Mouse (Mus musculus) heart, postnatal 36 days (tissue): ENCODE measurements around the gene Bmp5. TPM values are rescaled to one million over a fixed set of nuclear protein-coding genes. Genes with fewer than 3 reads are reported as not detected.

ENCODE experiments used
- DNase-seq, 2 experiments: peaks; one replicate each; pipeline ENCODE4 v3.0.0; 2021 to 2022
- intact Hi-C: fragments of 180-260 bp; cut with DNase I; formaldehyde crosslinking; loops from one replicate; pipeline ENCODE4 v1.15.1; 2025
- total RNA-seq, 2 experiments: library from RNA; stranded (reverse); gene quantifications; 2 replicates each; pipeline ENCODE4 v1.2.3; 2021

The Bmp5 gene
- total RNA-seq, 2 experiments from 2014 or later = 0.67 to 0.79 TPM

GRCm38 (mm10) chr9:75833189-75833732 is 58.1 kb downstream of the Bmp5 start:
- intact Hi-C loops = no loop called here
- DNase-seq = no peak

GRCm38 (mm10) chr9:75839450-75839849 is 64.3 kb downstream of the Bmp5 start:
- no peak for DNase-seq
- intact Hi-C loops = no loop called here

GRCm38 (mm10) chr9:75840841-75841240 is 65.7 kb downstream of the Bmp5 start:
- DNase-seq = no peak
- intact Hi-C loops = no loop called here

GRCm38 (mm10) chr9:75846010-75846409 is 70.8 kb downstream of the Bmp5 start:
- intact Hi-C loops = no loop called here
- no peak for DNase-seq

GRCm38 (mm10) chr9:75850670-75851228 is 75.6 kb downstream of the Bmp5 start:
- DNase-seq = no peak
- intact Hi-C loops = no loop called here

GRCm38 (mm10) chr9:75858161-75858560 is 83.0 kb downstream of the Bmp5 start:
- intact Hi-C loops = no loop called here
- DNase-seq = no peak

GRCm38 (mm10) chr9:75858939-75859338 is 83.8 kb downstream of the Bmp5 start:
- no peak for DNase-seq
- intact Hi-C loops = no loop called here

- intact Hi-C loops = no loop called here
- no peak for DNase-seq
These were observed 95.4 kb downstream of the Bmp5 start for GRCm38 (mm10) chr9:75870332-75871177.

- DNase-seq = no peak
- intact Hi-C loops = no loop called here
These were observed 101.2 kb downstream of the Bmp5 start for GRCm38 (mm10) chr9:75876333-75876732.

GRCm38 (mm10) chr9:75883481-75884190 is 108.5 kb downstream of the Bmp5 start:
- DNase-seq = no peak
- intact Hi-C loops = no loop called here

- no peak for DNase-seq
- intact Hi-C loops = no loop called here
These were observed 111.8 kb downstream of the Bmp5 start for GRCm38 (mm10) chr9:75886801-75887544.

GRCm38 (mm10) chr9:75896918-75897317 is 121.8 kb downstream of the Bmp5 start:
- DNase-seq = no peak
- intact Hi-C loops = no loop called here

- intact Hi-C loops = no loop called here
- no peak for DNase-seq
These were observed 122.9 kb downstream of the Bmp5 start for GRCm38 (mm10) chr9:75898022-75898421.

- DNase-seq = no peak
- intact Hi-C loops = no loop called here
These were observed 126.1 kb downstream of the Bmp5 start for GRCm38 (mm10) chr9:75901219-75901618.

- intact Hi-C loops = loop anchor here (5.0 kb wide), 1 partner anchor 92 kb away; no protein-coding TSS in a partner anchor
- no peak for DNase-seq
These were observed 130.3 kb downstream of the Bmp5 start for GRCm38 (mm10) chr9:75905497-75905896.

GRCm38 (mm10) chr9:75910112-75910799 is 135.1 kb downstream of the Bmp5 start:
- DNase-seq = peak; percentile 71 to 77
- intact Hi-C loops = loop anchor here (1.0 kb wide), 1 partner anchor 115 kb away; no protein-coding TSS in a partner anchor

GRCm38 (mm10) chr9:75911542-75911941 is 136.4 kb downstream of the Bmp5 start:
- intact Hi-C loops = no loop called here
- no peak for DNase-seq

GRCm38 (mm10) chr9:75916027-75916426 is 140.9 kb downstream of the Bmp5 start:
- DNase-seq = no peak
- intact Hi-C loops = no loop called here

GRCm38 (mm10) chr9:75927196-75927880 is 152.2 kb downstream of the Bmp5 start:
- intact Hi-C loops = no loop called here
- peak; percentile 26 to 29 for DNase-seq
